Mouse (Mus musculus) thymus, postnatal 14 days (tissue): ENCODE results near the gene Hydin.
"Not testable (repeated sequence)": the region's sequence is repeated elsewhere in the genome, so short reads cannot be mapped to it uniquely, and the experiment has no call there.

Experiments
- DNase-seq: peaks from one replicate; pipeline ENCODE4 v3.0.0; 2021

The Hydin gene

GRCm38 (mm10) chr8:110340090-110340703 lies 73.4 kb downstream of the Hydin start:
- DNase-seq, result no peak

GRCm38 (mm10) chr8:110345697-110346394 lies 79.1 kb downstream of the Hydin start:
- no peak for DNase-seq

GRCm38 (mm10) chr8:110346915-110347314 lies 80.1 kb downstream of the Hydin start:
- no peak for DNase-seq

GRCm38 (mm10) chr8:110350725-110351124 lies 83.9 kb downstream of the Hydin start:
- DNase-seq, result no peak

- DNase-seq, result no peak
These were observed 85.1 kb downstream of the Hydin start for GRCm38 (mm10) chr8:110351909-110352308.

- no peak for DNase-seq
These were observed 96.2 kb downstream of the Hydin start for GRCm38 (mm10) chr8:110362975-110363374.

- no peak for DNase-seq
These were observed 106.1 kb downstream of the Hydin start for GRCm38 (mm10) chr8:110372836-110373235.

- no peak for DNase-seq
These were observed 106.9 kb downstream of the Hydin start for GRCm38 (mm10) chr8:110373695-110374094.

GRCm38 (mm10) chr8:110382751-110383150 lies 116.0 kb downstream of the Hydin start:
- no peak for DNase-seq

GRCm38 (mm10) chr8:110384632-110385031 lies 117.9 kb downstream of the Hydin start:
- not testable (repeated sequence) for DNase-seq

- no peak for DNase-seq
These were observed 128.9 kb downstream of the Hydin start for GRCm38 (mm10) chr8:110395656-110396055.

- no peak for DNase-seq
These were observed 133.8 kb downstream of the Hydin start for GRCm38 (mm10) chr8:110400536-110400935.

- DNase-seq, result no peak
These were observed 135.5 kb downstream of the Hydin start for GRCm38 (mm10) chr8:110402311-110402710.

GRCm38 (mm10) chr8:110404516-110404915 lies 137.7 kb downstream of the Hydin start:
- no peak for DNase-seq

- no peak for DNase-seq
These were observed 148.3 kb downstream of the Hydin start for GRCm38 (mm10) chr8:110415121-110415520.

- no peak for DNase-seq
These were observed 150.2 kb downstream of the Hydin start for GRCm38 (mm10) chr8:110416931-110417330.

- DNase-seq, result no peak
These were observed 151.0 kb downstream of the Hydin start for GRCm38 (mm10) chr8:110417801-110418200.

GRCm38 (mm10) chr8:110419711-110420110 lies 152.9 kb downstream of the Hydin start:
- DNase-seq, result no peak

- no peak for DNase-seq
These were observed 153.4 kb downstream of the Hydin start for GRCm38 (mm10) chr8:110420221-110420620.

- DNase-seq, result no peak
These were observed 157.4 kb downstream of the Hydin start for GRCm38 (mm10) chr8:110424146-110424545.

GRCm38 (mm10) chr8:110431340-110431739 lies 164.6 kb downstream of the Hydin start:
- DNase-seq, result no peak

- DNase-seq, result no peak
These were observed 173.8 kb downstream of the Hydin start for GRCm38 (mm10) chr8:110440528-110440927.

- DNase-seq, result no peak
These were observed 177.5 kb downstream of the Hydin start for GRCm38 (mm10) chr8:110444276-110444675.

GRCm38 (mm10) chr8:110450463-110450862 lies 183.7 kb downstream of the Hydin start:
- no peak for DNase-seq

- no peak for DNase-seq
These were observed 187.7 kb downstream of the Hydin start for GRCm38 (mm10) chr8:110454466-110454865.
